12 mouse cellular contexts compared by ENCODE assay signal in genomic region chr16:21998061-21998460, GRCm38 (mm10). TPM values are rescaled to one million over a fixed set of nuclear protein-coding genes. Genes with fewer than 3 reads are reported as not detected.
DNase-seq lines count a peak whose midpoint lies in the region; ATAC-seq lines count a peak whose summit lies in the region.
"Had no signal": no experiment of that assay in that cellular context is flagged by ENCODE, and none has a peak within 500 bp of the region (broad histone marks: within the 10 kb centered on the region; RNA-seq: fewer than 3 reads in every experiment).

No protein-coding gene starts in this region.

- no peaks in the 10 kb centered on the region for H3K27me3 ChIP-seq in limb, embryonic 15.5 days
- H3K27me3 ChIP-seq in limb, embryonic 10.5 days (ENCODE audit: low read depth, poor library complexity, severe bottlenecking): peaks cover 12% of the 10 kb centered on the region
- no peaks in the 10 kb centered on the region for H3K27me3 ChIP-seq in intestine, embryonic 16.5 days (replicated peaks; ENCODE audit: control insufficient read depth, insufficient read depth, low read length)
- no peaks in the 10 kb centered on the region for H3K27me3 ChIP-seq in stomach, embryonic 14.5 days (ENCODE audit: control insufficient read depth, insufficient read depth, low read length)

- H3K9me3 ChIP-seq in limb, embryonic 15.5 days: no peaks in the 10 kb centered on the region
- H3K9me3 ChIP-seq in limb, embryonic 10.5 days (replicated peaks): no peaks in the 10 kb centered on the region
- no peaks in the 10 kb centered on the region for H3K9me3 ChIP-seq in intestine, embryonic 16.5 days (ENCODE audit: control insufficient read depth, low read length)
- H3K9me3 ChIP-seq in stomach, embryonic 14.5 days (ENCODE audit: control insufficient read depth, low read depth, low read length): no peaks in the 10 kb centered on the region

- no peak for ATAC-seq in limb, embryonic 15.5 days (ENCODE audit: insufficient number of reproducible peaks, low FRiP score, low TSS enrichment, low read depth)
- ATAC-seq in intestine, embryonic 16.5 days: no peak
- ATAC-seq in stomach, embryonic 14.5 days (ENCODE audit: insufficient number of reproducible peaks, insufficient read depth, low FRiP score, low read depth): no peak
- ATAC-seq: midbrain, embryonic 16.5 days had no signal

- H3K36me3 ChIP-seq in limb, embryonic 15.5 days: no peaks in the 10 kb centered on the region
- no peaks in the 10 kb centered on the region for H3K36me3 ChIP-seq in limb, embryonic 10.5 days
- H3K36me3 ChIP-seq in intestine, embryonic 16.5 days (ENCODE audit: control insufficient read depth, insufficient read depth, low read length): no peaks in the 10 kb centered on the region
- no peaks in the 10 kb centered on the region for H3K36me3 ChIP-seq in stomach, embryonic 14.5 days (ENCODE audit: control insufficient read depth, insufficient read depth, low read length)

- no peak for DNase-seq in limb, embryonic 10.5 days (ENCODE audit: low spot score)
- DNase-seq in adipocyte (ENCODE audit: low spot score): peak; percentile 57
- DNase-seq in embryo, embryonic 11 days: no peak
- no peak for DNase-seq in spleen, postnatal 4 days (ENCODE audit: low spot score in 2 of 2)
- no peak for DNase-seq in heart, postnatal 4 days
- DNase-seq: heart, postnatal 36 days had no signal

- H3K27ac ChIP-seq in limb, embryonic 15.5 days: peak overlapping the region; percentile 40; the same call in 1 of the 2 replicates
- H3K27ac ChIP-seq in limb, embryonic 10.5 days: no peak overlapping the region
- H3K27ac ChIP-seq in intestine, embryonic 16.5 days (ENCODE audit: low read length): peak overlapping the region; percentile 80
- H3K27ac ChIP-seq in stomach, embryonic 14.5 days (ENCODE audit: low read length): peak overlapping the region; percentile 87; the same call in 1 of the 2 replicates
- H3K27ac ChIP-seq: kidney, postnatal 0 days had no signal

- H3K4me1 ChIP-seq in limb, embryonic 15.5 days: no peaks in the 10 kb centered on the region
- peaks cover 15% of the 10 kb centered on the region for H3K4me1 ChIP-seq in limb, embryonic 10.5 days
- H3K4me1 ChIP-seq in intestine, embryonic 16.5 days (ENCODE audit: control insufficient read depth, insufficient read depth, low read length): peaks cover 16% of the 10 kb centered on the region
- H3K4me1 ChIP-seq in stomach, embryonic 14.5 days (ENCODE audit: control insufficient read depth, insufficient read depth, low read length): peaks cover 6% of the 10 kb centered on the region; the same call in 1 of the 2 replicates

- H3K4me2 ChIP-seq in limb, embryonic 15.5 days: no peak overlapping the region
- H3K4me2 ChIP-seq in intestine, embryonic 16.5 days (ENCODE audit: low read depth, low read length): no peak overlapping the region
- no peak overlapping the region for H3K4me2 ChIP-seq in stomach, embryonic 14.5 days (replicated peaks; ENCODE audit: low read depth, low read length)

- no peak overlapping the region for H3K4me3 ChIP-seq in limb, embryonic 15.5 days
- H3K4me3 ChIP-seq in limb, embryonic 10.5 days: no peak overlapping the region
- H3K4me3 ChIP-seq in intestine, embryonic 16.5 days (ENCODE audit: low read length): no peak overlapping the region
- no peak overlapping the region for H3K4me3 ChIP-seq in stomach, embryonic 14.5 days (ENCODE audit: low read depth, low read length)

- 75% methylated on average over 5 of the region's 5 CpGs for WGBS in limb, embryonic 15.5 days
- 91% methylated on average over 5 of the region's 5 CpGs for WGBS in limb, embryonic 10.5 days
- 48% methylated on average over 5 of the region's 5 CpGs for WGBS in intestine, embryonic 16.5 days
- WGBS in stomach, embryonic 14.5 days: 73% methylated on average over 5 of the region's 5 CpGs

- H3K9ac ChIP-seq in limb, embryonic 15.5 days: no peak overlapping the region
- H3K9ac ChIP-seq in intestine, embryonic 16.5 days (ENCODE audit: low read depth, low read length): no peak overlapping the region
- H3K9ac ChIP-seq in stomach, embryonic 14.5 days (replicated peaks; ENCODE audit: low read depth, low read length): no peak overlapping the region

RNA-seq across cellular contexts. Expression of gene Liph, which starts 2.6 kb away (rescaled TPM):
- polyA plus RNA-seq in limb, embryonic 15.5 days (2015; fragmentation: Nextera tagmentation; extraction: Ambion mirVana): 11.2 and 11.5 TPM in 2 replicates
- 0.31 and 0.34 TPM in 2 replicates for polyA plus RNA-seq in limb, embryonic 10.5 days (2016; fragmentation: Nextera tagmentation; extraction: Ambion mirVana)
- polyA plus RNA-seq in intestine, embryonic 16.5 days (2015; fragmentation: Nextera tagmentation; extraction: Ambion mirVana): 39.0 and 40.8 TPM in 2 replicates
- polyA plus RNA-seq in stomach, embryonic 14.5 days (2014; fragmentation: Nextera tagmentation; extraction: Ambion mirVana): 4.6 and 6.1 TPM in 2 replicates
- under 1 TPM in 1 of 2 experiments, not detected in 1; 0.17 TPM for total RNA-seq in heart, postnatal 4 days (2021)
- total RNA-seq: heart, postnatal 36 days had no signal
- polyA plus RNA-seq: embryonic facial prominence, embryonic 11.5 days had no signal

RNA-seq across cellular contexts. Expression of gene Senp2, which starts 11.2 kb away (rescaled TPM):
- polyA plus RNA-seq in limb, embryonic 15.5 days (2015; fragmentation: Nextera tagmentation; extraction: Ambion mirVana): 38.4 and 41.3 TPM in 2 replicates
- polyA plus RNA-seq in limb, embryonic 10.5 days (2016; fragmentation: Nextera tagmentation; extraction: Ambion mirVana): 70.6 and 74.9 TPM in 2 replicates
- 28.2 and 29.5 TPM in 2 replicates for polyA plus RNA-seq in intestine, embryonic 16.5 days (2015; fragmentation: Nextera tagmentation; extraction: Ambion mirVana)
- 53.7 and 56.1 TPM in 2 replicates for polyA plus RNA-seq in stomach, embryonic 14.5 days (2014; fragmentation: Nextera tagmentation; extraction: Ambion mirVana)
- total RNA-seq in heart, postnatal 4 days (2021): 10 to 100 TPM; 25.5 to 26.7 TPM

RNA-seq across cellular contexts. Expression of gene Tmem41a, which starts 50.7 kb away (rescaled TPM):
- polyA plus RNA-seq in limb, embryonic 15.5 days (2015; fragmentation: Nextera tagmentation; extraction: Ambion mirVana): 40.8 and 45.2 TPM in 2 replicates
- 49.4 and 56.7 TPM in 2 replicates for polyA plus RNA-seq in limb, embryonic 10.5 days (2016; fragmentation: Nextera tagmentation; extraction: Ambion mirVana)
- polyA plus RNA-seq in intestine, embryonic 16.5 days (2015; fragmentation: Nextera tagmentation; extraction: Ambion mirVana): 102 and 113 TPM in 2 replicates
- 31.1 and 36.2 TPM in 2 replicates for polyA plus RNA-seq in stomach, embryonic 14.5 days (2014; fragmentation: Nextera tagmentation; extraction: Ambion mirVana)
- total RNA-seq in heart, postnatal 4 days (2021): 10 to 100 TPM; 19.4 to 23.7 TPM
